Mouse (Mus musculus) forebrain, embryonic 13.5 days (tissue): ENCODE measurements around the gene Grpel1. TPM values are rescaled to one million over a fixed set of nuclear protein-coding genes. Genes with fewer than 3 reads are reported as not detected.

Experiments used
- ATAC-seq: fragments of 200-750 bp; cut with Nextera tagmentation; 2 replicates; pipeline ENCODE4 v1.8.0; 2017
- H3K27ac ChIP-seq: fragments of 300-500 bp; sonication (generic); 2 replicates; pipeline ENCODE4 v1.5.1; 2015; ENCODE audit warnings: inconsistent platforms, mild to moderate bottlenecking, moderate library complexity
- H3K27me3 ChIP-seq: fragments of 300-500 bp; sonication (generic); 2 replicates; pipeline ENCODE4 v1.6.1; 2015; ENCODE audit warnings: mild to moderate bottlenecking, inconsistent platforms
- H3K36me3 ChIP-seq: fragments of 300-500 bp; sonication (generic); 2 replicates; pipeline ENCODE4 v1.6.1; 2015; ENCODE audit warnings: mild to moderate bottlenecking, inconsistent platforms; ENCODE audit not compliant: poor library complexity, severe bottlenecking
- H3K4me1 ChIP-seq: fragments of 300-500 bp; sonication (generic); 2 replicates; pipeline ENCODE4 v1.6.1; 2015; ENCODE audit warnings: inconsistent platforms
- H3K4me2 ChIP-seq: fragments of 300-500 bp; sonication (generic); 2 replicates; pipeline ENCODE4 v1.6.1; 2015; ENCODE audit warnings: inconsistent platforms, mild to moderate bottlenecking, moderate library complexity
- H3K4me3 ChIP-seq: fragments of 300-500 bp; sonication (generic); 2 replicates; pipeline ENCODE4 v1.5.1; 2015; ENCODE audit warnings: mild to moderate bottlenecking, inconsistent platforms
- H3K9ac ChIP-seq: fragments of 300-500 bp; sonication (generic); 2 replicates; pipeline ENCODE4 v1.6.1; 2015; ENCODE audit warnings: mild to moderate bottlenecking, inconsistent platforms
- H3K9me3 ChIP-seq: fragments of 300-500 bp; sonication (generic); replicated peaks from 2 replicates; pipeline ENCODE4 v1.6.1; 2016; ENCODE audit warnings: inconsistent platforms
- WGBS: fragments of 180-500 bp; shearing (Covaris S2); methylation state at CpG from one replicate; pipeline ENCODE4 v1.1.7; 2015; 5-methylcytosine and 5-hydroxymethylcytosine counted together
- polyA plus RNA-seq: library from polyadenylated mRNA; unstranded; fragments of >200 nt; fragmentation: Nextera tagmentation; extraction: Ambion mirVana; gene quantifications from 2 replicates; pipeline ENCODE4 v1.2.1, GENCODE M21; 2015

The Grpel1 gene
- polyA plus RNA-seq, 1 experiment from 2014 or later: 51.0 TPM

DNA sequence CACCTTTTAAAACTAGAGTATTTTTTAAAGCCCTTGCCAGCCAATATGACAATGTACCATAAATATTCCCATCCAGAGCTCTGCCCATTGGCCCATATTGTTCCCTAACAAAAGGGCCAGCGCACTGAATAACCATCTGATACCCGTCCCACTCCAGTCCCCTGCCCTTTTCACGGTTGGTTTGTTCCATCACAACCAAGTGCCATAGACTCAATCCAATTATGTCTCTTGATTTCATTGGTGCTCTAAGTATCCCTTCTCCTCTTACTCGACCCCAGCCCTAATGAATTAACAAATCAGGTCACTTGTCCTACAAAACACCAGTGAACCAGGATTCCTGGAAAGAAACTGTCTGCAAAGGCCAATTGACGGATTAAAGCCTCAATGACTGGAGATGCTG is 1.4 kb upstream of the Grpel1 start:
- WGBS: 5% methylated on average over 5 of the region's 5 CpGs
- H3K9me3 ChIP-seq: no peaks in the 10 kb centered on the region
- H3K4me2 ChIP-seq: no peak overlapping the region
- no peak for ATAC-seq
- H3K4me3 ChIP-seq: no peak overlapping the region
- H3K4me1 ChIP-seq: peaks cover 28% of the 10 kb centered on the region
- H3K27me3 ChIP-seq: peaks cover 16% of the 10 kb centered on the region
- H3K27ac ChIP-seq: no peak overlapping the region
- no peak overlapping the region for H3K9ac ChIP-seq
- peaks cover 4% of the 10 kb centered on the region; the same call in 1 of the 2 replicates for H3K36me3 ChIP-seq

DNA sequence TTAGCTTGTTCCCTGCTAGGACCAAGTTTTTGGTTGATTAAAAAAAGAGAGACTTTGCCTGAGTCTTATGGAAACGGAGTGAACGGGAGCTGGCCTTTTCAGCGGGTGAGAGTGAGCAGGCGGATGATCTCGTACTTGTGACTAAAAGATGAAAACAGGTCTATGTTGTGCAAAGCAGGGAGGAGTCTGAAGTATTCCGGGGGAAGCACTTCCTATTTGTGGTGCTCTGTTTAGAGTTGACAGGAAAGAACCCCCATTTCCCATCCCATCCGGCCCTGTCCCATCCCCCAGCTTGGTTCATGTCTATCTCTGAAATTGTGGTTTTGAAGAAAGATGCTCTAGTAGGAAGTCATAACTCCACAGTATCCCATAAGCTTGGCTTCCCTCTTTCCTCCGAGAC is 1.1 kb downstream of the Grpel1 start:
- 24% methylated on average over 8 of the region's 8 CpGs for WGBS
- Histone ChIP-seq H3K4me1 (peaks cover 28% of the 10 kb centered on the region), H3K27ac (no peak overlapping the region), H3K4me2 (peak overlapping the region; percentile 100), H3K36me3 (peaks cover 28% of the 10 kb centered on the region), H3K27me3 (0 out of 2 replicates have a peak, but pooled peaks cover 11% of the 10 kb centered on the region), H3K9me3 (no peaks in the 10 kb centered on the region), H3K9ac (peak overlapping the region; percentile 84), H3K4me3 (peak overlapping the region; percentile 98)
- ATAC-seq: no peak

- Histone ChIP-seq H3K9ac (no peak overlapping the region), H3K27me3 (no peaks in the 10 kb centered on the region), H3K27ac (no peak overlapping the region), H3K4me2 (no peak overlapping the region), H3K36me3 (peaks cover 74% of the 10 kb centered on the region), H3K4me3 (no peak overlapping the region), H3K4me1 (peaks cover 7% of the 10 kb centered on the region), H3K9me3 (no peaks in the 10 kb centered on the region)
- WGBS: 95% methylated on average over 8 of the region's 8 CpGs
- ATAC-seq: no peak
Observed at GRCm38 (mm10) chr5:36471206-36471605, 6.4 kb downstream of the Grpel1 start.

DNA sequence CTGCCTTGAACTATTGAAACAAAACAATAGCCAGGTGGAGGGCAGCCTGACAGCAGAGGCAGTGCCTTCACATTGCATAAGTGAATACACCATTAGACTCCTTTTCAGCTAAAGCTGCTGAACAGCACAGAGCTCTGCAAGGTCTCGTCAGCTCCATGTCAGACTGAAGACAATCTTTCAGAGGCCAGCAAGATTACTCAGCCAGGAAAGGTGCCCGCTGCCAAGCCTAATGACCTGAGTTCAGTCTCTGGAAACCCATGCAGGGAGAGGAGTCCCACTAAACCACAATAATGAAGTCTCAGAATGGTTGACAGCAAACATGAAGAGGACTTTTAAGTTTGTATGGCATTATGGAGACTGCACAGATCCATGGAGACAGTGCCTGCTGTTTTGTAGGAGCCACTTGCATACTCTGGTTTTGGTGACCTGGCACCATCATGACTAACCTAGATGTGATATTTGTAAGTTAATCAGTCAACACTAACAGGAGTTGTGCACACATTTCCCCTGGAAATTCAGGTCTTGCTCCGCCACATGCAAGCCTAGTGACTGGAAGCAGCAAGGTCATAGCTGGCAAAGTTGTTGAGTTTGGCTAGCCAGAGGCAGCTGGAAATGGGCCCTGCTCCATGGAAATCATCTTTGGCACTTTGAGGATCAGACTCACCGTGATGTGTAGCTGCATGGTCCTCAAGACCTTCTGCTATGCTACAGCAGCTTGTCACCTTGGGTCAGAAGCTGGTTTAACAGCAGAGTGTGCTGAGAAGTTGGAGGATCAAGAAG is 8.3 kb downstream of the Grpel1 start:
- H3K4me1 ChIP-seq: no peaks in the 10 kb centered on the region
- no peaks in the 10 kb centered on the region for H3K27me3 ChIP-seq
- H3K36me3 ChIP-seq: peaks cover 79% of the 10 kb centered on the region
- WGBS: 85% methylated on average over 4 of the region's 4 CpGs
- H3K27ac ChIP-seq: no peak overlapping the region
- no peak overlapping the region for H3K4me3 ChIP-seq
- no peaks in the 10 kb centered on the region for H3K9me3 ChIP-seq
- ATAC-seq: no peak
- H3K4me2 ChIP-seq: no peak overlapping the region
- no peak overlapping the region for H3K9ac ChIP-seq

- no peak overlapping the region for H3K4me3 ChIP-seq
- H3K27me3 ChIP-seq: no peaks in the 10 kb centered on the region
- peaks cover 68% of the 10 kb centered on the region for H3K36me3 ChIP-seq
- WGBS: 86% methylated on average over 5 of the region's 5 CpGs
- no peak overlapping the region for H3K9ac ChIP-seq
- no peak overlapping the region for H3K27ac ChIP-seq
- peak; percentile 19; the same call in 1 of the 2 replicates for ATAC-seq
- H3K9me3 ChIP-seq: no peaks in the 10 kb centered on the region
- H3K4me1 ChIP-seq: 0 out of 2 replicates have a peak, but pooled peaks cover under 1% of the 10 kb centered on the region
- no peak overlapping the region for H3K4me2 ChIP-seq
Observed at GRCm38 (mm10) chr5:36474283-36474682, 9.5 kb downstream of the Grpel1 start.

- Histone ChIP-seq H3K36me3 (peaks cover 36% of the 10 kb centered on the region), H3K27me3 (no peaks in the 10 kb centered on the region), H3K4me1 (peaks cover 22% of the 10 kb centered on the region), H3K27ac (no peak overlapping the region), H3K9ac (no peak overlapping the region), H3K4me2 (no peak overlapping the region), H3K4me3 (no peak overlapping the region), H3K9me3 (no peaks in the 10 kb centered on the region)
- 90% methylated on average over 3 of the region's 3 CpGs for WGBS
- no peak for ATAC-seq
Observed at GRCm38 (mm10) chr5:36477486-36477885, 12.7 kb downstream of the Grpel1 start.

GRCm38 (mm10) chr5:36478540-36479420 is 14.0 kb downstream of the Grpel1 start:
- H3K9ac ChIP-seq: no peak overlapping the region
- 90% methylated on average over 6 of the region's 6 CpGs for WGBS
- peaks cover 32% of the 10 kb centered on the region for H3K4me1 ChIP-seq
- no peak for ATAC-seq
- no peak overlapping the region for H3K27ac ChIP-seq
- H3K4me3 ChIP-seq: no peak overlapping the region
- no peak overlapping the region for H3K4me2 ChIP-seq
- peaks cover 23% of the 10 kb centered on the region for H3K36me3 ChIP-seq
- H3K27me3 ChIP-seq: no peaks in the 10 kb centered on the region
- no peaks in the 10 kb centered on the region for H3K9me3 ChIP-seq

GRCm38 (mm10) chr5:36479735-36480134 is 14.9 kb downstream of the Grpel1 start:
- Histone ChIP-seq H3K36me3 (peaks cover 17% of the 10 kb centered on the region), H3K4me3 (no peak overlapping the region), H3K9me3 (no peaks in the 10 kb centered on the region), H3K27ac (no peak overlapping the region), H3K9ac (no peak overlapping the region), H3K4me2 (no peak overlapping the region), H3K4me1 (peaks cover 34% of the 10 kb centered on the region), H3K27me3 (no peaks in the 10 kb centered on the region)
- no peak for ATAC-seq
- WGBS: 89% methylated on average over 2 of the region's 2 CpGs

DNA sequence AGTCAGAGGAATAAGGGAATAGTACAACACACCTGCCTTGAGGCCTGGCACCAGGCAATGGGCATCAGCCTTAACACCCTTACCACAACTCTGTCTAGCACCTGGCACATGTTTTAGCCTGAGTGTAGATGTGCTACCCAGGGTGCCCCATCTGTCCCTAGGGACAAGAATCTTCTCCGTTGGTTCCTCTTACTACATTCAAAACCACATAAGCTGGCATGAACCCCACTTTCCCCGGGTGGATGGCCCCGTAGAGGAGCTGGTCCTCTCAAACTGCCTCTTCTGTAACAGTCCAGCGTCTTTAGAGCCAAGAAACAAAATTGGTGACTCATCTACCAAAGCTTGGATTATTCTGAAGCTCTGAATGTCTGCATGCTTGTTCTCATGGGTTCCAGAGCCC is 15.6 kb downstream of the Grpel1 start:
- 91% methylated on average over 4 of the region's 4 CpGs for WGBS
- Histone ChIP-seq H3K9ac (no peak overlapping the region), H3K27ac (no peak overlapping the region), H3K36me3 (peaks cover 13% of the 10 kb centered on the region), H3K4me3 (no peak overlapping the region), H3K4me2 (no peak overlapping the region), H3K4me1 (peaks cover 40% of the 10 kb centered on the region), H3K9me3 (no peaks in the 10 kb centered on the region), H3K27me3 (peaks cover 4% of the 10 kb centered on the region; the same call in 1 of the 2 replicates)
- ATAC-seq: no peak

DNA sequence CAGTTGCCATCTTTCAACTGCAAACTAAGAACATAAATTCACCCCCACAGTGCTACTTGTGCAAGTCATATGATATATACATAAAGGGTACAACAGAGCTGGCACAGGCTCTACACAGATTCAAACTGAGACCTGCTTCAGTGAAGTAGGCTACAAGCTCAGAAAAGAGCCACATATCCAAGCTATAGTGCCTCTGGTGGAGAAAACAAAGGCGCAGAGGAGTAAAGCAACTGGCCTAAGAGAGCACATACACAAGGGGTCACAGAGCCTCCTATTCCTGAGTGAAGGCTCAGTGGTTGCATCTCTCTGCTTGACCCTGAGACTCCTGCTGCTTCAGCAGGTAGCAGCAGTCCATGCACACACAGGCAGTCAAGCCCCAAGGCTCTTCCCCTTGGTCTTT is 16.3 kb downstream of the Grpel1 start:
- no peak overlapping the region for H3K4me2 ChIP-seq
- ATAC-seq: no peak
- no peaks in the 10 kb centered on the region for H3K9me3 ChIP-seq
- no peak overlapping the region for H3K4me3 ChIP-seq
- H3K4me1 ChIP-seq: peaks cover 43% of the 10 kb centered on the region
- no peak overlapping the region for H3K27ac ChIP-seq
- WGBS: 64% methylated on average over 1 of the region's 1 CpGs
- H3K27me3 ChIP-seq: peaks cover 6% of the 10 kb centered on the region; the same call in 1 of the 2 replicates
- H3K36me3 ChIP-seq: peaks cover 7% of the 10 kb centered on the region
- no peak overlapping the region for H3K9ac ChIP-seq

DNA sequence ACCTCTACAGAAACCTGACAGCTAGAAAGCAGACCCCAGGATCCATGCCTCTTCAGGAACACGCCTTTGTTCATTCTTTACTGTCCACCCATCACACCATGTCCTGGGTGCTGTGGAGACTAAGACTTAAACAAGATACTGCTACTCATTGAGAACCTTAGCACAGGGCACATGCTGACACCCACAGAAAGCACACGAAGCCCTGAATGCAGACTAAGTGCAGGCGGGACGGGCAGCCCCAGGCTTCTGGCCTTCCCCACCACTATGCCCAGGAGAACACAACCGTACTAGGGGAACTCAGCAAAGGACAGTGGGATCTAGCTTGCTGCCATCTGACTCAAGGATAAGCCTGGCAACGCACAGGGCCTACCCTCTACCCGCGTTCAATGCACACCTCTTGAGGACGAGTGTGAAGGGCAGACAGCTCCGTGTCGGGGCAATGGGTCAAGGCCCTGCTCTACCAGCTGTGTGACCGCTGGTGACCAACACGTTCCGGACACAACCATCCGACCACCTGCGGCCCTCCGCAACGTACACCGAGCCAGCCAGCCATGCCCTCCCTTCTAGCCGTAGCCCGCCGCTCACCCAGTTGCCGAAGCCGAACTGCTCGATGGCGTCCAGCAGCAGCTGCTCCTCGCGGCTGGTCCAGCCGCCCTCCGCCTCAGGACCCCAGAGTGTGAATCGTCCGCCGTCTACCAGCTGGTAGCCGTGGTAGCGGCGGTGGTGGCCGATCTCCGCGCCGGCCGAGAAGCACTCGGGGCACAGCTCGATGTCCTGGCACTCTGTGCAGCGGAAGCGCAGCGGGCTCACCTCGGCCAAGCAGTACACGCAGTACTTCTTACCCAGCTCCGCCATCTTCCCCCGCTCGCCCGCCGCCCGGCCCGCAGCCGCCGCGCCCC is 18.7 kb downstream of the Grpel1 start:
- ATAC-seq: peak; percentile 1; the same call in 1 of the 2 replicates
- peaks cover 43% of the 10 kb centered on the region for H3K4me1 ChIP-seq
- WGBS: under 1% methylated on average over 52 of the region's 58 CpGs

More for the DNA sequence above, 18.7 kb downstream of the Grpel1 start:
- H3K9me3 ChIP-seq: no peaks in the 10 kb centered on the region
- peak overlapping the region; percentile 86 for H3K9ac ChIP-seq
- H3K27ac ChIP-seq: peak overlapping the region; percentile 81
- H3K4me3 ChIP-seq: peak overlapping the region; percentile 90
- no peaks in the 10 kb centered on the region; the same call in 1 of the 2 replicates for H3K36me3 ChIP-seq
- peaks cover 6% of the 10 kb centered on the region; the same call in 1 of the 2 replicates for H3K27me3 ChIP-seq
- peak overlapping the region; percentile 92 for H3K4me2 ChIP-seq
